Comparison of ENCODE assay signal across 27 mouse cellular contexts in the genomic region with DNA sequence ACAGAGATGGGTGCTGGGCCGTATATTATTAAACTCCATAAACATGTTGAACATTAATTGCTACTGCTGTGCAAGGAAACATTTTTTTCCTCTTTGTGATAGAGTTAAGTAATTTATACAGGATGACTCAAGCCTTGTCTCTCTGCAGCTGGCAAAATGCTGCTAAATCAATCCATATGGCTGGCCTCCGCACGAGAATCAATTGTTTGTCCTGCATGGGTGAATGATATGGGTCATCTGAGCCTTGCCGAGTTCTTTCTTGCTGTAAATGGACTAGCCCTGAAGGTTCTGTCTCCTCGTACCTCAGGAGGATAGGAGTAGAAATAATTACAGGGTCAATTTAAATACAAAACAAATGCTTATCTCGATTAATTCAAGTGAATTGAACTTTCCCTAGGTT.
A peak's percentile ranks its signal among the peaks of the same experiment; 100 is the strongest.
DNase-seq lines count a peak whose midpoint lies in the region; ATAC-seq and TF ChIP-seq lines count a peak whose summit lies in the region.
"Had no signal": no experiment of that assay in that cellular context is flagged by ENCODE, and none has a peak within 500 bp of the region (broad histone marks: within the 10 kb centered on the region; RNA-seq: fewer than 3 reads in every experiment).

No protein-coding gene starts in this region.

- no peaks in the 10 kb centered on the region for H3K36me3 ChIP-seq in hindbrain, embryonic 13.5 days
- no peaks in the 10 kb centered on the region for H3K36me3 ChIP-seq in hindbrain, postnatal 0 days (ENCODE audit: insufficient read depth, low read length)
- no peaks in the 10 kb centered on the region for H3K36me3 ChIP-seq in limb, embryonic 10.5 days
- H3K36me3 ChIP-seq: heart, embryonic 12.5 days; limb, embryonic 13.5 days; liver, embryonic 12.5 days; midbrain, embryonic 13.5 days had no signal

- no peak for DNase-seq in hindbrain, postnatal 0 days (ENCODE audit: low spot score)
- DNase-seq in embryo, embryonic 11 days = peak; percentile 58
- no peak for DNase-seq in limb, embryonic 10.5 days (ENCODE audit: low spot score)
- DNase-seq in retina, postnatal 1 day = peak; percentile 44
- DNase-seq in cerebellum, postnatal 14 days = no peak
- no peak for DNase-seq in liver
- DNase-seq: adrenal gland, postnatal 25 days; cerebellum, postnatal 25 days; gastrocnemius, adult 2 months; gastrocnemius, postnatal 36 days; heart, adult 18-20 months; heart, postnatal 4 days; kidney, adult 18-20 months; liver, postnatal 0 days; lung, postnatal 36 days; right cerebral cortex, postnatal 4 days; thymus, adult 18-20 months; thymus, postnatal 25 days had no signal

- no peak for ATAC-seq in hindbrain, embryonic 13.5 days (ENCODE audit: low FRiP score)
- no peak for ATAC-seq in hindbrain, postnatal 0 days
- ATAC-seq in inflammation-experienced regulatory T-cells, adult 6 months = no peak
- ATAC-seq: forebrain, embryonic 14.5 days; liver, embryonic 12.5 days; liver, postnatal 0 days; midbrain, embryonic 13.5 days had no signal

- H3K9me3 ChIP-seq in hindbrain, embryonic 13.5 days = no peaks in the 10 kb centered on the region
- no peaks in the 10 kb centered on the region for H3K9me3 ChIP-seq in hindbrain, postnatal 0 days (ENCODE audit: low read length)
- H3K9me3 ChIP-seq in limb, embryonic 10.5 days (replicated peaks) = no peaks in the 10 kb centered on the region
- H3K9me3 ChIP-seq: heart, embryonic 12.5 days; limb, embryonic 13.5 days; liver, embryonic 12.5 days; midbrain, embryonic 13.5 days had no signal

- peak overlapping the region; percentile 18; the same call in 1 of the 2 replicates for H3K27ac ChIP-seq in hindbrain, embryonic 13.5 days
- H3K27ac ChIP-seq in hindbrain, postnatal 0 days = no peak overlapping the region
- peak overlapping the region; percentile 7; the same call in 1 of the 2 replicates for H3K27ac ChIP-seq in limb, embryonic 10.5 days
- H3K27ac ChIP-seq: gastrocnemius, adult 2 months; limb, embryonic 13.5 days; liver, embryonic 12.5 days; midbrain, embryonic 13.5 days; stomach, postnatal 0 days had no signal

- peaks cover 7% of the 10 kb centered on the region for H3K4me1 ChIP-seq in hindbrain, embryonic 13.5 days (replicated peaks)
- H3K4me1 ChIP-seq in hindbrain, postnatal 0 days (ENCODE audit: insufficient read depth, low read length) = no peaks in the 10 kb centered on the region
- peaks cover 14% of the 10 kb centered on the region for H3K4me1 ChIP-seq in limb, embryonic 10.5 days
- H3K4me1 ChIP-seq: heart, embryonic 12.5 days; liver, embryonic 12.5 days; megakaryocyte, embryonic 14.5 days had no signal

- no peak overlapping the region for H3K4me3 ChIP-seq in hindbrain, embryonic 13.5 days
- no peak overlapping the region for H3K4me3 ChIP-seq in hindbrain, postnatal 0 days (ENCODE audit: low read length)
- no peak overlapping the region for H3K4me3 ChIP-seq in limb, embryonic 10.5 days
- H3K4me3 ChIP-seq: gastrocnemius, adult 2 months; heart, embryonic 12.5 days; limb, embryonic 13.5 days; liver, embryonic 12.5 days; megakaryocyte, embryonic 14.5 days; midbrain, embryonic 13.5 days had no signal

- H3K9ac ChIP-seq in hindbrain, embryonic 13.5 days = no peak overlapping the region
- no peak overlapping the region for H3K9ac ChIP-seq in hindbrain, postnatal 0 days (replicated peaks; ENCODE audit: low read length)
- H3K9ac ChIP-seq: heart, embryonic 12.5 days; limb, embryonic 13.5 days; liver, embryonic 12.5 days; liver, postnatal 0 days; midbrain, embryonic 13.5 days had no signal

- no peak for TF ChIP-seq CTCF in hindbrain, postnatal 0 days (IDR thresholded peaks at IDR 0.05; ENCODE audit: low read depth)

- no peaks in the 10 kb centered on the region for H3K27me3 ChIP-seq in hindbrain, embryonic 13.5 days
- no peaks in the 10 kb centered on the region for H3K27me3 ChIP-seq in hindbrain, postnatal 0 days (ENCODE audit: insufficient read depth, low read length)
- no peaks in the 10 kb centered on the region for H3K27me3 ChIP-seq in limb, embryonic 10.5 days (ENCODE audit: low read depth, poor library complexity, severe bottlenecking)
- H3K27me3 ChIP-seq: heart, embryonic 12.5 days; limb, embryonic 13.5 days; liver, embryonic 12.5 days; megakaryocyte, embryonic 14.5 days; midbrain, embryonic 13.5 days had no signal

- WGBS in hindbrain, embryonic 13.5 days = 32% methylated on average over 6 of the region's 6 CpGs
- WGBS in hindbrain, postnatal 0 days = 47% methylated on average over 6 of the region's 6 CpGs
- WGBS in limb, embryonic 10.5 days = 37% methylated on average over 6 of the region's 6 CpGs

- H3K4me2 ChIP-seq in hindbrain, embryonic 13.5 days = no peak overlapping the region
- H3K4me2 ChIP-seq in hindbrain, postnatal 0 days (ENCODE audit: low read depth, low read length) = no peak overlapping the region
- H3K4me2 ChIP-seq: heart, embryonic 12.5 days; limb, embryonic 13.5 days; liver, embryonic 12.5 days; midbrain, embryonic 13.5 days had no signal

Comparison
In these comparisons a context has a peak if more than half of its experiments do, and no peak if none do; other contexts are left out.
1. DNase-seq: peak in embryo, embryonic 11 days (single experiment) and retina, postnatal 1 day (single experiment); none in hindbrain, postnatal 0 days (single experiment), limb, embryonic 10.5 days (single experiment), cerebellum, postnatal 14 days (0 of 2) and liver (single experiment).